Mouse (Mus musculus) limb, embryonic 14.5 days (tissue): Measurements from ENCODE around the gene Pcnx3. TPM values are rescaled to one million over a fixed set of nuclear protein-coding genes. Genes with fewer than 3 reads are reported as not detected.

Experiments
- ATAC-seq: fragments of 200-750 bp; cut with Nextera tagmentation; 2 replicates; pipeline ENCODE4 v1.8.0; 2017; ENCODE audit warnings: low read depth, moderate number of reproducible peaks, moderate TSS enrichment; ENCODE audit not compliant: low FRiP score
- DNase-seq: peaks from one replicate; pipeline ENCODE4 v3.0.0-alpha.2; 2015; ENCODE audit warnings: low spot score
- H3K27ac ChIP-seq: fragments of 300-500 bp; sonication (generic); replicated peaks from 2 replicates; pipeline ENCODE4 v1.5.1; 2014; ENCODE audit warnings: low read depth, mild to moderate bottlenecking, low read length, moderate library complexity, mixed read lengths
- H3K27me3 ChIP-seq: fragments of 300-500 bp; sonication (generic); 2 replicates; pipeline ENCODE4 v1.6.1; 2014; ENCODE audit warnings: low read length, mixed read lengths; ENCODE audit not compliant: control insufficient read depth, insufficient read depth
- H3K36me3 ChIP-seq: fragments of 300-500 bp; sonication (generic); 2 replicates; pipeline ENCODE4 v1.6.1; 2014; ENCODE audit warnings: mild to moderate bottlenecking, low read length, moderate library complexity, mixed read lengths; ENCODE audit not compliant: control insufficient read depth, insufficient read depth
- H3K4me1 ChIP-seq: fragments of 300-500 bp; sonication (generic); 2 replicates; pipeline ENCODE4 v1.6.1; 2014; ENCODE audit warnings: antibody characterized with exemption, low read length, mixed read lengths; ENCODE audit not compliant: control insufficient read depth, insufficient read depth
- H3K4me2 ChIP-seq: fragments of 300-500 bp; sonication (generic); replicated peaks from 2 replicates; pipeline ENCODE4 v1.6.1; 2014; ENCODE audit warnings: low read depth, mild to moderate bottlenecking, low read length, moderate library complexity; ENCODE audit not compliant: severe bottlenecking
- H3K4me3 ChIP-seq: fragments of 300-500 bp; sonication (generic); replicated peaks from 2 replicates; pipeline ENCODE4 v1.5.1; 2014; ENCODE audit warnings: low read length
- H3K9ac ChIP-seq: fragments of 300-500 bp; sonication (generic); 2 replicates; pipeline ENCODE4 v1.6.1; 2014; ENCODE audit warnings: mild to moderate bottlenecking, low read depth, low read length, moderate library complexity; ENCODE audit not compliant: severe bottlenecking
- H3K9me3 ChIP-seq: fragments of 300-500 bp; sonication (generic); 2 replicates; pipeline ENCODE4 v1.6.1; 2016; ENCODE audit warnings: low read length; ENCODE audit not compliant: control insufficient read depth
- POLR2A ChIP-seq: fragments of 200-500 bp; IDR thresholded peaks from 2 replicates; pipeline ENCODE4 v1.8.0; 2012; ENCODE audit warnings: inconsistent platforms, mild to moderate bottlenecking, moderate library complexity, borderline replicate concordance; ENCODE audit not compliant: insufficient read depth, insufficient read length; ENCODE audit errors: extremely low read depth
- WGBS: fragments of 180-500 bp; shearing (Covaris S2); extraction: QIAGEN DNeasy Blood & Tissue Kit; methylation state at CpG from one replicate; pipeline ENCODE4 v1.1.7; 2014; 5-methylcytosine and 5-hydroxymethylcytosine counted together
- polyA plus RNA-seq, 2 experiments: library from polyadenylated mRNA; depleted of rRNA in 1 of 2; stranded (reverse) in 1 of 2; unstranded in 1 of 2; fragments of >200 nt; fragmentation: Nextera tagmentation in 1 of 2; extraction: Ambion mirVana in 1 of 2; gene quantifications; 2 replicates each; pipeline versions ENCODE4 v1.2.1 to v1.2.3; 2012 to 2014

Pcnx3 gene
- polyA plus RNA-seq, 2 experiments, result 31.8 to 101 TPM

DNA sequence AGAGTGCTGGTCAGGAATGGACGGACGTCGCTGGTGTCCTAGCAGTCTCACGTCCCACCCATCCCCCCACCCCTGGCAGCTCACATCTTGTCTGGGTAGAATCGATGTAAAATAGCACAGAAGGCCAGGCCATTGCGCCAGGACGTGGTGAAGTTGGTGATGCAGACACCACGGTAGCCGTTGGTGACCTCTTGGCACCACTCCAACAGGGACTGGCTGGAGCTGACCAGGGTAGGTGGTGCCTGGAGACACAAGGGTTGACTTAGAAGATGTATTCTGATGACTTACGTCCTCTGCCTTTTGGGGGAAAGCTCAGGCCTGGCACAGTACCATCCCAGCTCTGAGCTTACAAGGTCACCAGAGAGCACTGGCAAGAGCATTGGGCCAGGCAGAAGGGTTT is 28.2 kb upstream of the Pcnx3 start:
- no peak overlapping the region for H3K27ac ChIP-seq
- peaks cover 73% of the 10 kb centered on the region for H3K36me3 ChIP-seq
- no peak for TF ChIP-seq POLR2A
- H3K4me3 ChIP-seq, result no peak overlapping the region
- no peak overlapping the region for H3K9ac ChIP-seq
- no peak for DNase-seq
- WGBS, result 59% methylated on average over 10 of the region's 10 CpGs
- no peaks in the 10 kb centered on the region for H3K9me3 ChIP-seq
- ATAC-seq, result no peak
- H3K27me3 ChIP-seq, result no peaks in the 10 kb centered on the region
- no peak overlapping the region for H3K4me2 ChIP-seq
- peaks cover 18% of the 10 kb centered on the region for H3K4me1 ChIP-seq

DNA sequence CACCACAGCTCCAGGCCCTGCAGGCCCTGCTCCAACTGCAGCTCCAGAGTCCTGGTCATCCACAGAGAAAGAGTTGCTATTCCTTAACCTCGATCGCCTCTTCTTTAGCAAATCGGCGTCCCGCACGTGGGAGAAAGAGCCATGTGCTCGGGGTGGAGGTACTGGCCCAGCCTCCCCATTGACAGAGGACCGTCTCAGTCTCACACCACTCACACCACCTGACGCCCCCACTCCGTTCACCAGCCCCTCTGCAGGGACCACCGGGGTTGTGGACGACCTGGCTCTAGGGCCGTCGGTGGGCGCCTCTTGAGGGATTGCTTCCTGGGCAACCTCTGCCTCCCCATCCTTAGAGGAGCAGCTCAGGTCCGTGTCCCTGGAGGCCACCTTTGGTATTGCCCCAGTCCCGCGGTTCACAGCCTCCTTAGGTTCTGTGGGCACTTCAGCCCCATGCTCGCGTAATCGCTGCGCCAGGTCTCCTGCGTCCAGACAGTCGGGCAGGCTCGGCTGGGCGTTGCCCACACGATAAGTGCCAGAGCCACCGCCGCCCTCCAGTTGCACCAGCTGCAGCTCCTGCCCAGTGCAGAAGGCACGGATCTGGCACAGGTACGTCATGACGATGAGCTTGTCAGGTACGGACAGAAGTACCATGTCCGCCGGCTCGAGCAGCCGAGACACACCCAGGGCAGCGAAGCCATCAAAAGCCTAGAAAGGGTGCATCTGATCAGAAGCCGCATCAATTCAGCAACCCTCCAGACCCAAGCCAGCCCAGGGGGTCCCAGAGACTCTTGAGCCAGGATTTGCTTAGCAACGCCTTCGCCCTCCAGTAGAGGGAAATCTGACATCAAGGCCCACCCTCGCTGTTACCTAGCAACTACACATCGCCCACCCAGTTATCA is 27.3 kb upstream of the Pcnx3 start:
- no peak overlapping the region for H3K27ac ChIP-seq
- WGBS, result 26% methylated on average over 43 of the region's 43 CpGs
- TF ChIP-seq POLR2A, result no peak
- ATAC-seq (no peak), DNase-seq (no peak)
- peaks cover 71% of the 10 kb centered on the region for H3K36me3 ChIP-seq
- no peaks in the 10 kb centered on the region for H3K9me3 ChIP-seq
- no peak overlapping the region for H3K9ac ChIP-seq
- H3K4me2 ChIP-seq, result no peak overlapping the region; the same call in 1 of the 2 replicates
- H3K27me3 ChIP-seq, result no peaks in the 10 kb centered on the region
- H3K4me3 ChIP-seq, result no peak overlapping the region
- peaks cover 18% of the 10 kb centered on the region for H3K4me1 ChIP-seq

DNA sequence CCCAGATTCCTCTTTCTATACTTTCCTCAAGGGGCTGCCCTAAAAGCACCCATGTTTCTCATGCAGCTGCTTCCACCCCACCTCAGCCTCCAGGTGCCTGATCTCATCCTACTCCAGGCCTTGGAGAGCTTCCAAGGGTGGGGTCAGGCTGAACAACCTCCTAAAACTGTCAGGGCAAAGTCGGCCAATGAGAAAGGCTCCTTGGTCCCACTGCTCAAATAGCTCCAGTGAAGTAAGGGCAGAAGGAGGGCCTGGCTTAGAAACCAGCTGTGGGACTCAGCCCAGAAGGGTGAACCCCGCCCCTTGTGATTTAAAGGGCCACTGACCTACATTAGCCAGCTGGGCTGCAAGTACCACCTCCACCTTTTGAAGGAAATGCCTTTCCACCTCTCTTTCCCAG is 25.0 kb upstream of the Pcnx3 start:
- Histone ChIP-seq H3K27me3 (no peaks in the 10 kb centered on the region), H3K36me3 (peaks cover 67% of the 10 kb centered on the region), H3K4me1 (peaks cover 18% of the 10 kb centered on the region), H3K9ac (no peak overlapping the region), H3K9me3 (no peaks in the 10 kb centered on the region), H3K27ac (no peak overlapping the region), H3K4me3 (no peak overlapping the region), H3K4me2 (no peak overlapping the region; the same call in 1 of the 2 replicates)
- no peak for TF ChIP-seq POLR2A
- ATAC-seq (peak; percentile 67), DNase-seq (peak; percentile 69)
- WGBS, result 8% methylated on average over 2 of the region's 2 CpGs

DNA sequence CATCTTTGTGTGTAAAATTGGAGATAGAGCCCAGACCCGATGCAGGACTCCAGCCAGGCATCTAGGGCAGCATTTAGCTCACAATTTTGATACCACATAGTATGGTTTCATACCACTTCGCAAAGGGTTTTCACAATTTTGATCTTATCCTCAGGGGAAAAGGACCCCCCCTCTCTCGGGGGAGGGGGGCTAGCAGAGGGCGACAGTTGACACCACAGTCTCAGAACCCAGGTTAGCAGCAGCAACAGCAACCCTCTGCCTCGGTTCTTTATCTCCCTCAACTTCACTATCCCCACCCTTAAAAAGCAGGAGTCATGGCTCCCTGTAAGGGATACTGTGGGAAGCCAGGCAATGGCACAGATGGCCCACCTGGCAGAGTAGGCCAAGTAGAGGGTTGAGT is 24.5 kb upstream of the Pcnx3 start:
- TF ChIP-seq POLR2A, result no peak
- Histone ChIP-seq H3K4me2 (no peak overlapping the region; the same call in 1 of the 2 replicates), H3K27ac (0 out of 2 replicates have a peak overlapping the region, but pooled peaks have one; percentile 19), H3K9me3 (no peaks in the 10 kb centered on the region), H3K4me3 (no peak overlapping the region), H3K36me3 (peaks cover 67% of the 10 kb centered on the region), H3K4me1 (peaks cover 18% of the 10 kb centered on the region), H3K27me3 (no peaks in the 10 kb centered on the region), H3K9ac (no peak overlapping the region)
- peak; percentile 31 for ATAC-seq
- DNase-seq, result no peak
- WGBS, result 71% methylated on average over 5 of the region's 5 CpGs

DNA sequence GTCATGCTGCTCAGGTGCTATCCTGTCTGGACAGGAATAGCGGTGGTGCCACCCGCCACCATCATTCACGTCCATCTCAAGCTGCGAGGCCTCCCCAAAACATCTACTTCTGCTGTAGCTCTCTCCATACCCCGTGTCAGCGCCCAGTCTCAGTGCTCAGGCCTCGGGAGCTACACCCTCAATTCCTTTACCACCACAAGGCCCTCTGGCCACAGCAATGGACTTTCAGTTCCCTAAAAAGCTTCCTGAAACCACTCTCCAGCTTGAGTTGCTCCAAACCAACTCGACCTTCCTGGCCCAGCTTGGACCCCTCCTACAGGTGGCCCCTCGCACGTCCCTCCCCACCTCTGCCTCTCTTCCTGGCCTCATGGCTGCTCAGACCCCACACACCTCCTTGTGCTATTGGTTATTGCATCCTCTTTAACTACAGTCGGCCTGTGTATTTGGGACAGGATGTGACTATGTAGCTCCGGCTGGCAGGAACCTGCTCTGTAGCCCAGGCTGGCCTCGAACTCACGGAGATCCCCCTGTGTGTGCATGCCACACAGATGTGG is 23.3 kb upstream of the Pcnx3 start:
- ATAC-seq (no peak), DNase-seq (no peak)
- H3K9me3 ChIP-seq, result no peaks in the 10 kb centered on the region
- H3K4me2 ChIP-seq, result no peak overlapping the region
- no peak overlapping the region for H3K9ac ChIP-seq
- H3K27me3 ChIP-seq, result no peaks in the 10 kb centered on the region
- TF ChIP-seq POLR2A, result no peak
- H3K4me3 ChIP-seq, result no peak overlapping the region
- 87% methylated on average over 14 of the region's 14 CpGs for WGBS
- no peak overlapping the region for H3K27ac ChIP-seq
- H3K4me1 ChIP-seq, result peaks cover 18% of the 10 kb centered on the region
- peaks cover 64% of the 10 kb centered on the region for H3K36me3 ChIP-seq
